Mouse (Mus musculus): Measurements from ENCODE around the gene Ctdspl. TPM values are rescaled to one million over a fixed set of nuclear protein-coding genes. Genes with fewer than 3 reads are reported as not detected.
A peak's percentile ranks its signal among the peaks of the same experiment; 100 is the strongest.

The Ctdspl gene
- polyA plus RNA-seq, 1 experiment from 2014 or later, result 17.8 TPM

DNA sequence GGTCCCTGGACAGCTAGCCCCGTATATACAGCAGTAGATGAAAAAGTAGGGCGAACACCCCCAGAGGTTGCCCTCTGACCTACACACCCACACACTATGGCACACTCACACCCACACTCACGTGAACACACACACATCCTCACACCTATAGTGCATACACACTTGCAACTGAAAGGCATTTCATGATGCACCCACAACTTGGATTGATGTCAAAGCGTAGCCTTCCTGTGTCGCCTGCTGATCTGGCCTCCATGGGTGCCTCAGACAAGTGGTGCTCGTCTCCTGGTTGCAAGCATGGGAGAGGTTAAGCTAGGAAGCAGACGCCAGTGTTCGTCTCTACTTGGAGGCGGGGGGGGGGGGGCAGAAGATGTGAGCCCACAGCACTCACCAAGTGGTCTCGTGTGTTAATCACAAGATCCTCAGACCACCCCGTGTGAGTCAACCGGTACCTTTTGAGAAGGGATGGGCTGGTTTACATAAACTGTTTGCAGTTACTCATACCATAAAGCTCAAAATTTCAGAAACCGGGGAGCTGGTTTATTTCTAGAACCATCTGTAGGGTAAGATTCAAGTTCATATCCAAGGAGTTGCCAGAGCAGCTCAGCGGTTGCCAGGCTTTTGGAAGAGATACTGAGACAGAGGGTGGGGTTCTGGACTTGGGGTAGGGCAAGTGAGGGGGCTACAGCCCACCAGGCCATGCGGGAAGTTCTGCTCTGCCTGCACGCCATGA lies 27.4 kb downstream of the Ctdspl start:
- ATAC-seq (ENCODE audit: low read depth) (no peak), DNase-seq (ENCODE audit: low spot score) (no peak)
- H3K4me2 ChIP-seq (ENCODE audit: low read depth, low read length), result no peak overlapping the region
- peaks cover 3% of the 10 kb centered on the region; the same call in 1 of the 2 replicates for H3K9me3 ChIP-seq (ENCODE audit: control insufficient read depth, low read length)
- WGBS, result 83% methylated on average over 16 of the region's 16 CpGs
- no peak overlapping the region for H3K4me3 ChIP-seq (ENCODE audit: low read depth, low read length)
- peaks cover 19% of the 10 kb centered on the region; the same call in 1 of the 2 replicates for H3K36me3 ChIP-seq (ENCODE audit: control insufficient read depth, insufficient read depth, low read length)
- H3K27me3 ChIP-seq (replicated peaks; ENCODE audit: control insufficient read depth, insufficient read depth, low read length), result no peaks in the 10 kb centered on the region
- H3K9ac ChIP-seq (ENCODE audit: low read depth, low read length), result no peak overlapping the region
- H3K4me1 ChIP-seq (ENCODE audit: control insufficient read depth, insufficient read depth, low read length), result peaks cover 3% of the 10 kb centered on the region; the same call in 1 of the 2 replicates
- H3K27ac ChIP-seq (replicated peaks; ENCODE audit: low read depth, low read length), result no peak overlapping the region

DNA sequence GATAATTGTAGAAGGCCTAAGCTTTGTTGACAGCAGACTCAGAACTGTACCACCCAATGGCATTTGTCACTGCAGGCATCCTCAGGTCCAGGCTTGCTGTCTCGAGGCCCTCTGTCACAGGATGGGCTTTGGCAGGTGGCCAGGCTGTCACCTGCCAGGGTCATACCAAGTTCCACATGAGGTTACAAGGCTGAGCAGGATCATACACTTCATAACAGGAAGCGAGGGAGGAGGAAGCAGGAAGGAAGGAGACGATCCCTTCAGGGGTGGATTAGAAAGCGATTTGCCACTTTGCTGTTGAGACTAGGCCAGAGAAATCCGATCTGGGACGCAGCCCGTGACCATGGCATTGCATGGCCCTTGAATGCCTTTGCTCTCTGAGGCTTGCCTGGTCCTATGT lies 32.5 kb downstream of the Ctdspl start:
- DNase-seq (ENCODE audit: low spot score), result peak; percentile 69
- no peak overlapping the region for H3K4me3 ChIP-seq (ENCODE audit: low read depth, low read length)
- H3K27ac ChIP-seq (replicated peaks; ENCODE audit: low read depth, low read length), result 0 out of 2 replicates have a peak overlapping the region, but pooled peaks have one; percentile 1
- H3K36me3 ChIP-seq (ENCODE audit: control insufficient read depth, insufficient read depth, low read length), result peaks cover 14% of the 10 kb centered on the region; the same call in 1 of the 2 replicates
- peak; percentile 51 for ATAC-seq (ENCODE audit: low read depth)
- peaks cover 3% of the 10 kb centered on the region; the same call in 1 of the 2 replicates for H3K9me3 ChIP-seq (ENCODE audit: control insufficient read depth, low read length)
- no peak overlapping the region for H3K9ac ChIP-seq (ENCODE audit: low read depth, low read length)
- 39% methylated on average over 7 of the region's 7 CpGs for whole genome bisulfite sequencing
- H3K4me1 ChIP-seq (ENCODE audit: control insufficient read depth, insufficient read depth, low read length), result peaks cover 10% of the 10 kb centered on the region; the same call in 1 of the 2 replicates
- no peak overlapping the region for H3K4me2 ChIP-seq (ENCODE audit: low read depth, low read length)
- H3K27me3 ChIP-seq (replicated peaks; ENCODE audit: control insufficient read depth, insufficient read depth, low read length), result no peaks in the 10 kb centered on the region

GRCm38 (mm10) chr9:118960415-118961091 lies 34.3 kb downstream of the Ctdspl start:
- no peak for ATAC-seq (ENCODE audit: low read depth)
- no peaks in the 10 kb centered on the region for H3K27me3 ChIP-seq (replicated peaks; ENCODE audit: control insufficient read depth, insufficient read depth, low read length)
- H3K9me3 ChIP-seq (ENCODE audit: control insufficient read depth, low read length), result no peaks in the 10 kb centered on the region
- peaks cover 17% of the 10 kb centered on the region; the same call in 1 of the 2 replicates for H3K4me1 ChIP-seq (ENCODE audit: control insufficient read depth, insufficient read depth, low read length)
- no peak overlapping the region; the same call in 1 of the 2 replicates for H3K27ac ChIP-seq (replicated peaks; ENCODE audit: low read depth, low read length)
- no peak overlapping the region for H3K9ac ChIP-seq (ENCODE audit: low read depth, low read length)
- 32% methylated on average over 16 of the region's 16 CpGs for WGBS
- no peak overlapping the region for H3K4me2 ChIP-seq (ENCODE audit: low read depth, low read length)
- peaks cover 14% of the 10 kb centered on the region; the same call in 1 of the 2 replicates for H3K36me3 ChIP-seq (ENCODE audit: control insufficient read depth, insufficient read depth, low read length)
- no peak overlapping the region for H3K4me3 ChIP-seq (ENCODE audit: low read depth, low read length)
- no peak for DNase-seq (ENCODE audit: low spot score)

DNA sequence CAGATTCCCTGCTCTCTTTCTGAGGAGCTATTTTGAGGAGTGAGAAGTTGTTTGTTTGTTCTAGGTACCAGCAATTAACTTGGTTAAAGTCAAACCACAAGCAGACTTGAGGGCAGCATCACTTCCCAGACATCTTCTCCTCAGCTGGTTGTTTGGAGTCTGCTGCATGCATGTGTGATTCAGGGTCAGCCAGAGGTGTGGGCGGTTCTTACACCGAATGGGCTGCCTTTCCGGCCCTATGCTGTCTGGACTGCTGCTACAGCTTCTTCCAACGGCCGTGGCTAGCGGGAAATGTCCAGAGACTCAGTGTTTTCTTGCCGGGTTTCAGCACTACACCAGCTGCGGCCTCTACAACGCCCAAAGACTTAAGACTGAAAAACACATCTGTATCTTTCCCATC lies 36.9 kb downstream of the Ctdspl start:
- no peak for DNase-seq (ENCODE audit: low spot score)
- Histone ChIP-seq H3K27me3 (replicated peaks; ENCODE audit: control insufficient read depth, insufficient read depth, low read length) (no peaks in the 10 kb centered on the region), H3K9ac (ENCODE audit: low read depth, low read length) (no peak overlapping the region), H3K4me3 (ENCODE audit: low read depth, low read length) (no peak overlapping the region), H3K4me1 (ENCODE audit: control insufficient read depth, insufficient read depth, low read length) (peaks cover 17% of the 10 kb centered on the region; the same call in 1 of the 2 replicates), H3K4me2 (ENCODE audit: low read depth, low read length) (no peak overlapping the region), H3K36me3 (ENCODE audit: control insufficient read depth, insufficient read depth, low read length) (peaks cover 18% of the 10 kb centered on the region), H3K9me3 (ENCODE audit: control insufficient read depth, low read length) (peaks cover 9% of the 10 kb centered on the region; the same call in 1 of the 2 replicates), H3K27ac (replicated peaks; ENCODE audit: low read depth, low read length) (no peak overlapping the region)
- 82% methylated on average over 9 of the region's 9 CpGs for WGBS
- no peak for ATAC-seq (ENCODE audit: low read depth)

DNA sequence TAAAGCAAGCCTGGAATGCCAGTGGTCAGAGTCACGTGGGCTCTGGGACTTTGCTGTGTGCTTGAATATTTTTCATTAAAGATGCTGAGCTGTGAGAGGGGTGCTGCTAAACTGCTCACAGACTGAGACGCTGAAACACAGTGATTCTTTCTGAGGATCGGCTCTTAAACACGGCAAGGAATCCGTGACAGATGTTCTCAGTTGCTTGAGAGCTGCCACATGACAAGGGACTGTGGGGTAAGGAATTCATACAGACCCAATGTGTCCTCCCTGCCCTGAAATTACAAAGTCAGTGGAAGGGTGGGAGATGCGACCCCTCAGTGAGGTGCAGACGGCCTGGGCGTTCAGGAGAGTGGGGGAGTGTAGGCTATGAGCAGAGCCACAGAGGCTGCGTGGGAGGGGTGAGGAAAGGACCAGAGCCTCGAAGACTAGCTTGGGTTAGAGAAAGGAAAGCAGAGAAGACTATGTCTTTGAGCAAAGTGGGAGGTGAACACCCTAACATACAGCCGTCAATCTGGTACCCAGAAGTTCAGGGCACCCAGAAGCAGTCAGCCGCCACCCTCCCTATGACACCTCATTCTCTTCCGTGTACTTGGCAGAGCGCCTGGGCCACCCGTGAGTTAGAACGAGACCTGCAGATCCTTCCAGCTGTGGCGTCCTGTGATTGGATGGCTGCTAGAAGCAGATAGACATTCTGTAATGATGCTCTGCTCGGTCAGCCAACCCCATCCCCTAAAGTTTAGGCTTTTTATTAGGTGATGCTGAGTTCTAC lies 38.2 kb downstream of the Ctdspl start:
- Histone ChIP-seq H3K27ac (replicated peaks; ENCODE audit: low read depth, low read length) (no peak overlapping the region), H3K4me2 (ENCODE audit: low read depth, low read length) (no peak overlapping the region), H3K27me3 (replicated peaks; ENCODE audit: control insufficient read depth, insufficient read depth, low read length) (no peaks in the 10 kb centered on the region), H3K9ac (ENCODE audit: low read depth, low read length) (no peak overlapping the region), H3K4me3 (ENCODE audit: low read depth, low read length) (no peak overlapping the region), H3K9me3 (ENCODE audit: control insufficient read depth, low read length) (peaks cover 9% of the 10 kb centered on the region; the same call in 1 of the 2 replicates), H3K4me1 (ENCODE audit: control insufficient read depth, insufficient read depth, low read length) (peaks cover 17% of the 10 kb centered on the region; the same call in 1 of the 2 replicates), H3K36me3 (ENCODE audit: control insufficient read depth, insufficient read depth, low read length) (peaks cover 18% of the 10 kb centered on the region)
- ATAC-seq (ENCODE audit: low read depth) (0 out of 2 replicates have a peak, but pooled peaks have one; percentile 10), DNase-seq (ENCODE audit: low spot score) (no peak)
- 46% methylated on average over 18 of the region's 18 CpGs for WGBS

- Histone ChIP-seq H3K9me3 (ENCODE audit: control insufficient read depth, low read length) (peaks cover 9% of the 10 kb centered on the region; the same call in 1 of the 2 replicates), H3K36me3 (ENCODE audit: control insufficient read depth, insufficient read depth, low read length) (peaks cover 24% of the 10 kb centered on the region), H3K4me1 (ENCODE audit: control insufficient read depth, insufficient read depth, low read length) (peaks cover 10% of the 10 kb centered on the region), H3K4me2 (ENCODE audit: low read depth, low read length) (no peak overlapping the region), H3K4me3 (ENCODE audit: low read depth, low read length) (no peak overlapping the region), H3K27ac (replicated peaks; ENCODE audit: low read depth, low read length) (no peak overlapping the region), H3K27me3 (replicated peaks; ENCODE audit: control insufficient read depth, insufficient read depth, low read length) (no peaks in the 10 kb centered on the region), H3K9ac (ENCODE audit: low read depth, low read length) (no peak overlapping the region)
- 72% methylated on average over 4 of the region's 4 CpGs for WGBS
- no peak for ATAC-seq (ENCODE audit: low read depth)
- DNase-seq (ENCODE audit: low spot score), result no peak
Measured at GRCm38 (mm10) chr9:118969810-118970209, 43.6 kb downstream of the Ctdspl start.

DNA sequence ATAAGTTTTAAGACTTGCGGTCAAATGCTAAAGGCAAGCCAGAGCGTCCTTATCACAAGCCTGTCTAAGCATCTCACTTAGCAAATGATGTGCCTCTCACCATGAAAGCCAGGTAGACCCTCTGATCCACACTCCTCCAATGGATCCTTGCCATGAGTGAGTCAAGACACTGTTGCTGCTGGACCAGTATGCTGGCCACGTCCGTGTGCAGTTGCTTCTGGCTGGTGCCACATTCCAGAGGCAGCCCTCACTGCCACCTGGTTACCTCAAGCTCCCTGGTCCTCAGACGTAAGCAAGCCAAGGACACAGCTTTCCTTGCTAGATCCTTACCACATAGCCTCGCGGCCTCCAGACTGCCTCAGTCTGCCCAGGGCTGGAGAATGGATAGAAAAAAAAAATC lies 46.8 kb downstream of the Ctdspl start:
- Histone ChIP-seq H3K27ac (replicated peaks; ENCODE audit: low read depth, low read length) (peak overlapping the region; percentile 71; the same call in 1 of the 2 replicates), H3K36me3 (ENCODE audit: control insufficient read depth, insufficient read depth, low read length) (0 out of 2 replicates have a peak, but pooled peaks cover 5% of the 10 kb centered on the region), H3K9ac (ENCODE audit: low read depth, low read length) (no peak overlapping the region), H3K4me2 (ENCODE audit: low read depth, low read length) (no peak overlapping the region), H3K9me3 (ENCODE audit: control insufficient read depth, low read length) (no peaks in the 10 kb centered on the region), H3K4me1 (ENCODE audit: control insufficient read depth, insufficient read depth, low read length) (peaks cover 24% of the 10 kb centered on the region), H3K27me3 (replicated peaks; ENCODE audit: control insufficient read depth, insufficient read depth, low read length) (no peaks in the 10 kb centered on the region), H3K4me3 (ENCODE audit: low read depth, low read length) (no peak overlapping the region)
- no peak for ATAC-seq (ENCODE audit: low read depth)
- DNase-seq (ENCODE audit: low spot score), result no peak
- WGBS, result 88% methylated on average over 7 of the region's 7 CpGs

GRCm38 (mm10) chr9:118973566-118973965 lies 47.3 kb downstream of the Ctdspl start:
- Histone ChIP-seq H3K4me2 (ENCODE audit: low read depth, low read length) (no peak overlapping the region), H3K4me3 (ENCODE audit: low read depth, low read length) (no peak overlapping the region), H3K9ac (ENCODE audit: low read depth, low read length) (no peak overlapping the region), H3K27ac (replicated peaks; ENCODE audit: low read depth, low read length) (peak overlapping the region; percentile 71), H3K36me3 (ENCODE audit: control insufficient read depth, insufficient read depth, low read length) (0 out of 2 replicates have a peak, but pooled peaks cover 5% of the 10 kb centered on the region), H3K27me3 (replicated peaks; ENCODE audit: control insufficient read depth, insufficient read depth, low read length) (no peaks in the 10 kb centered on the region), H3K9me3 (ENCODE audit: control insufficient read depth, low read length) (no peaks in the 10 kb centered on the region), H3K4me1 (ENCODE audit: control insufficient read depth, insufficient read depth, low read length) (peaks cover 24% of the 10 kb centered on the region)
- ATAC-seq (ENCODE audit: low read depth), result no peak
- WGBS, result 62% methylated on average over 5 of the region's 5 CpGs
- DNase-seq (ENCODE audit: low spot score), result no peak

Measured in embryonic facial prominence, embryonic 14.5 days (tissue).